Mouse (Mus musculus): ENCODE results near the gene Map3k14. TPM values are rescaled to one million over a fixed set of nuclear protein-coding genes. Genes with fewer than 3 reads are reported as not detected.
A peak's percentile ranks its signal among the peaks of the same experiment; 100 is the strongest.
"Not testable (repeated sequence)": the region's sequence is repeated elsewhere in the genome, so short reads cannot be mapped to it uniquely, and the experiment has no call there.

The Map3k14 gene
- polyA plus RNA-seq, 1 experiment from 2014 or later, result 5.3 TPM

DNA sequence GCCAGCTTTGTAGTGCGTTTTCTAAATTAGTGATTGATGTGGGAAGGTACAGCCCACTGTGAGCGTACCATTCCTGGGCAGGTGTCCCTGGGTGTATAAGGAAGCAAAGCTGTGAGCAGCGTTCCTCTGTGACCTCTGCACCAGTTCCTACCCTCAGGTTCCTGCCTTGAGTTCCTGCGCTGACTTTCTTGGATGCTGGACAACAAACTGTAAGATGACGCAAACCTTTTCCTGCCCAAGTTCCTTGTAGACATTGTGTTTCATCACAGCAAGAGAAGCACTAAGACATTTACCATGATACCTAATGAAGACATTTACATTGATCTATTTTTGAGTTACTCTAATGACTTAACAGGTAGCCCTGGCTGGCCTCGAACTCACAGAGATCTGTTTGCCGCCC lies 27.5 kb upstream of the Map3k14 start:
- H3K4me3 ChIP-seq (ENCODE audit: low read length), result no peak overlapping the region
- H3K4me2 ChIP-seq (replicated peaks; ENCODE audit: low read depth, low read length), result no peak overlapping the region
- H3K9me3 ChIP-seq (ENCODE audit: low read length), result no peaks in the 10 kb centered on the region
- H3K27ac ChIP-seq (ENCODE audit: low read length), result no peak overlapping the region
- no peaks in the 10 kb centered on the region for H3K36me3 ChIP-seq (ENCODE audit: insufficient read depth, low read length)
- H3K27me3 ChIP-seq (ENCODE audit: insufficient read depth, low read length), result no peaks in the 10 kb centered on the region
- H3K4me1 ChIP-seq (ENCODE audit: insufficient read depth, low read length), result peaks cover 7% of the 10 kb centered on the region; the same call in 1 of the 2 replicates
- no peak overlapping the region for H3K9ac ChIP-seq (replicated peaks; ENCODE audit: low read length)
- 89% methylated on average over 7 of the region's 7 CpGs for WGBS
- ATAC-seq (ENCODE audit: low FRiP score, low TSS enrichment), result no peak

DNA sequence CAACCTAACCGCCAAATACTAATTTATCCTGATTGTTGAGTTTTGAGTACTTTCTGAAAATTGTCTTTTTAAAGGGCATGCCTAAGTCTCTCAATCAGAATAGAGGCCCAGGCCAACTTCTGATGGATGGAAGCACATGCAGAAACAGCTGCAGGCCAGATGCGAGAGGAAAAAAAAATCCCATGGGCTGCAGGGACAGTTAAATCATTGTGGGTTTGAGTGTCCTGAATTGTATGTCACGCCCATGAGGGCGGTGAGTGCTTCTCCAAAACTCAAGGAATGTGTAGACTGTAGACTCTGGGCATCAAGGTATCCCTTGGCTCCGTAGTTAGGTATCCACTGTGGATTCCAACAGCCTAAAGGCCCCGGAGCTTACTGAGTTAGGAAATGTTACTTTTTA lies 26.8 kb upstream of the Map3k14 start:
- Histone ChIP-seq H3K27me3 (ENCODE audit: insufficient read depth, low read length) (no peaks in the 10 kb centered on the region), H3K9ac (replicated peaks; ENCODE audit: low read length) (no peak overlapping the region), H3K4me3 (ENCODE audit: low read length) (no peak overlapping the region), H3K27ac (ENCODE audit: low read length) (no peak overlapping the region), H3K4me2 (replicated peaks; ENCODE audit: low read depth, low read length) (no peak overlapping the region), H3K4me1 (ENCODE audit: insufficient read depth, low read length) (peaks cover 7% of the 10 kb centered on the region; the same call in 1 of the 2 replicates), H3K36me3 (ENCODE audit: insufficient read depth, low read length) (no peaks in the 10 kb centered on the region), H3K9me3 (ENCODE audit: low read length) (no peaks in the 10 kb centered on the region)
- no peak for ATAC-seq (ENCODE audit: low FRiP score, low TSS enrichment)
- WGBS, result 83% methylated on average over 6 of the region's 6 CpGs

DNA sequence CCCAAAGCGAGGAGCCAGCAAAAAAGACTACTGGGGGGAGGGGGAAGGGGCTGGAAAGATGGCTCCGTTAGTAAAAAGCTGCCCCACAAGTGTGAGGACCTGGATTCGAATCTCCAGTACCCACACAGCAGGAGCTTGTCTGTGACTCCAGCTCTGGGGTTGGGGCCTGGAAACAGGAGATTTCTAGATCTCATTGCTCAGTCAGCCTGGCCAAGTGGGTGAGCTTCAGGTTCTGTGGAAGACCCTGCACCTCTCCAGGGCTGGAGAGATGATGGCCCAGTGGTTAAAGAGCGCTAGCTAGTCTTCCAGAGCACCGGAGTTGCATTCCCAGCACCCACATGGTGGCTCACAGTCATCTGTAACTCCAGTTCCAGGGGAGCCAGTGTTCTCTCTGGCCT lies 25.6 kb upstream of the Map3k14 start:
- Histone ChIP-seq H3K9me3 (ENCODE audit: low read length) (no peaks in the 10 kb centered on the region), H3K4me2 (replicated peaks; ENCODE audit: low read depth, low read length) (no peak overlapping the region), H3K4me1 (ENCODE audit: insufficient read depth, low read length) (peaks cover 11% of the 10 kb centered on the region; the same call in 1 of the 2 replicates), H3K36me3 (ENCODE audit: insufficient read depth, low read length) (no peaks in the 10 kb centered on the region), H3K9ac (replicated peaks; ENCODE audit: low read length) (no peak overlapping the region), H3K4me3 (ENCODE audit: low read length) (no peak overlapping the region), H3K27me3 (ENCODE audit: insufficient read depth, low read length) (no peaks in the 10 kb centered on the region), H3K27ac (ENCODE audit: low read length) (no peak overlapping the region)
- 81% methylated on average over 5 of the region's 5 CpGs for WGBS
- ATAC-seq (ENCODE audit: low FRiP score, low TSS enrichment), result no peak

DNA sequence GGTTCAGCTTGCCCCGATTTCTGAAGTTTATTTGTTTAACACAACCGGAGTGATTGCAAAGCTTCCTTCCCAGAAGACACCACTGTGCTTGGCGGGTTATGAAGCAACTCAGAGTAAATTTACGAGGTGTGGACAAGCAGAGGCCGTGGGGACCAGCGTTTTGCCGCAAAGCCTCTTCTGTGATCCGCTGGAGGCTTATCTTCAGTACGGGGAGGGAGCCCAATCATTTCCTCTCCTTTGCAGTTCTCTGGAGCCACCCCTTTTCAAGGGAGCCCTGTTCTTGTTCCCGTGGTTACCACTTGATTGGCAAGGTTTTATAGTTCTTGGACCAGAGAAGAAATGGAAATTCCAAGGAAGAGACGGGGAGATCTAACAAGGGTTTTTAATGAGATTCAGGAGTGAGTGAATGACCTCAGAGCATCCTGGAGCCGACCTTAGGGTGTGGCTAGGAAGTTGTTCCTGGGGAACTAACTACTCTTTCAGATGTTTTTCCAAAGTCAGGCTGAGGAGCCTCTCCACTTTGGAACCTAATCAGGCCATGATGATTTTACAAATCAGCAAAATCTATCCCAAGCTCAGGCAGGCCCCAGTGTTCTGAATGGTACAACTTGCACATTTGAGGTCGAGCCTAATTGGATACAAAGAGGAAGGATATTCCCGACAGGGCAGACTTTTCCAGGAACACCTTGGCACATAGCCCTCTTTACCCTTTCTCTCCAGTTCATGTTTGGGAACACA lies 25.0 kb upstream of the Map3k14 start:
- Histone ChIP-seq H3K4me3 (ENCODE audit: low read length) (no peak overlapping the region), H3K27ac (ENCODE audit: low read length) (no peak overlapping the region), H3K4me2 (replicated peaks; ENCODE audit: low read depth, low read length) (no peak overlapping the region), H3K4me1 (ENCODE audit: insufficient read depth, low read length) (peaks cover 11% of the 10 kb centered on the region; the same call in 1 of the 2 replicates), H3K9me3 (ENCODE audit: low read length) (no peaks in the 10 kb centered on the region), H3K36me3 (ENCODE audit: insufficient read depth, low read length) (no peaks in the 10 kb centered on the region), H3K9ac (replicated peaks; ENCODE audit: low read length) (no peak overlapping the region), H3K27me3 (ENCODE audit: insufficient read depth, low read length) (no peaks in the 10 kb centered on the region)
- WGBS, result 12% methylated on average over 14 of the region's 14 CpGs
- peak; percentile 49; the same call in 1 of the 2 replicates for ATAC-seq (ENCODE audit: low FRiP score, low TSS enrichment)

DNA sequence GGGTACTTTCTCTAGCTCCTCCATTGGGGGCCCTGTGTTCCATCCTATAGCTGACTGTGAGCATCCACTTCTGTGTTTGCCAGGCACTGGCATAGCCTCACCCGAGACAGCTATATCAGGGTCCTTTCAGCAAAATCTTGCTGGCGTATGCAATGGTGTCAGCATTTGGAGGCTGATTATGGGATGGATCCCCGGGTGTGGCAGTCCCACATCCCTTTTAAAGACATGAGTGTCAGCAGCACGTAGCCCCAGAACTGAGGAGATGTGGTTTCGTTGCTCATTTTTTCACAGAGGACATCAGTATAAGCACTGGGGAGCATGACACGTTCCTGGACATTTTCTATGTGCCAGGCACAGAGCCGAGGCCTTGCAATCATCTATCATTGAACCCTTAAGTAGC lies 23.6 kb upstream of the Map3k14 start:
- not testable (repeated sequence) for H3K4me2 ChIP-seq (replicated peaks; ENCODE audit: low read depth, low read length); H3K9me3 ChIP-seq (ENCODE audit: low read length); H3K36me3 ChIP-seq (ENCODE audit: insufficient read depth, low read length); H3K4me3 ChIP-seq (ENCODE audit: low read length); H3K9ac ChIP-seq (replicated peaks; ENCODE audit: low read length); H3K27me3 ChIP-seq (ENCODE audit: insufficient read depth, low read length); H3K27ac ChIP-seq (ENCODE audit: low read length); ATAC-seq (ENCODE audit: low FRiP score, low TSS enrichment)
- H3K4me1 ChIP-seq (ENCODE audit: insufficient read depth, low read length), result peaks cover 17% of the 10 kb centered on the region
- WGBS, result 93% methylated on average over 7 of the region's 7 CpGs

DNA sequence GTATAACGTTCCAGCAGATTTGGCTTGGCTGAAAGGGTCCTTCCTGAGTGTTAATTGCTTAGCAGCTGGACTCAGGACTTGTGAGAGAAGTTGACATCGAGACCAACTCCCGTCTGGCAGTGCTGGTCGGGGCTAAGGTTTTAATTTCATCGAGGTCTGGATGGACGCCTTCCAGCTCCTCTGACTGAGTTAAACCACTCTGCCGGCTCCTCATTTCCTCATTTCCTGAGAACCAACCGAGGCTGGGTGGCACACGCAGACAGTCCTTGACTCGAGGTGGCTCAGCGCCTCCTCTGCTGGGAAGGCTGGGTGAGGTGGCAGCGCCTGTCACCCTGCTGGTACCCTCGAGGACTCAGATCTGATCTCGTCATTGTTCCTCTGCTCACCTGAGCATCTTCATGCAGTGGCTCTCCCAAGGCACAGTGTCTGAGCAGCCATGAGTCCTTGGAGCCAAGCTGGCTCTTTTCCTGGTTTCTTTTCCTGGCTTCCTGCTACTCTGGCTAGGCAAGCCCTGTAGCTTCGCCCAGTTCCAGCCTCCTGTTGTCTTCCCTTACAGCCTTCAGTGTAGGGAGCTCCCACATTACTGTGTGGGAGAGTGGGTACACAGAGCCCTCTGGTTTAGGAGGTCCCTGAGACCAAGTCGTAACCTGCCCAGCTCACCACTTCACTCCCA lies 21.2 kb upstream of the Map3k14 start:
- Histone ChIP-seq H3K4me1 (ENCODE audit: insufficient read depth, low read length) (peaks cover 17% of the 10 kb centered on the region), H3K9me3 (ENCODE audit: low read length) (no peaks in the 10 kb centered on the region), H3K36me3 (ENCODE audit: insufficient read depth, low read length) (no peaks in the 10 kb centered on the region), H3K27ac (ENCODE audit: low read length) (no peak overlapping the region), H3K27me3 (ENCODE audit: insufficient read depth, low read length) (no peaks in the 10 kb centered on the region), H3K4me3 (ENCODE audit: low read length) (no peak overlapping the region), H3K9ac (replicated peaks; ENCODE audit: low read length) (no peak overlapping the region), H3K4me2 (replicated peaks; ENCODE audit: low read depth, low read length) (no peak overlapping the region)
- 39% methylated on average over 16 of the region's 16 CpGs for WGBS
- ATAC-seq (ENCODE audit: low FRiP score, low TSS enrichment), result no peak

DNA sequence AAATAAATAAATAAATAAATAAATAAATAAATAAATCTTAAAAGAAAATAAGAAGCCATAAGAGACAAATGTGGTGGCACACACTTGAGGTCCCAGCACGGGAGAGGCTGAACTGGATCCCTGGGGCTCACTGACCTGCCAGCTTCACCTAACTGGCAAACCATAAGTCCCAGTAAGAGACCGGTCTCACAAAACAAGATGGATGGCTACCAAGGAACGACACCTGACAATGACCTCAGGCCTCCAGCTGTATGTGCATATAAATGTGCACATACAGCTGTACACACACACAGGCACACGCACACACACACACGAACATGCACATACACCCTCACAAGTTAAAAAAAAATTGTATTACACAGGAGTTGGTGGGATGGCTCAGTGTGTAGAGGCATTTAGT lies 19.6 kb upstream of the Map3k14 start:
- Histone ChIP-seq H3K4me2 (replicated peaks; ENCODE audit: low read depth, low read length) (no peak overlapping the region), H3K9me3 (ENCODE audit: low read length) (no peaks in the 10 kb centered on the region), H3K4me1 (ENCODE audit: insufficient read depth, low read length) (peaks cover 11% of the 10 kb centered on the region), H3K9ac (replicated peaks; ENCODE audit: low read length) (no peak overlapping the region), H3K27me3 (ENCODE audit: insufficient read depth, low read length) (no peaks in the 10 kb centered on the region), H3K27ac (ENCODE audit: low read length) (no peak overlapping the region), H3K4me3 (ENCODE audit: low read length) (no peak overlapping the region), H3K36me3 (ENCODE audit: insufficient read depth, low read length) (no peaks in the 10 kb centered on the region)
- 90% methylated on average over 5 of the region's 5 CpGs for WGBS
- no peak for ATAC-seq (ENCODE audit: low FRiP score, low TSS enrichment)

DNA sequence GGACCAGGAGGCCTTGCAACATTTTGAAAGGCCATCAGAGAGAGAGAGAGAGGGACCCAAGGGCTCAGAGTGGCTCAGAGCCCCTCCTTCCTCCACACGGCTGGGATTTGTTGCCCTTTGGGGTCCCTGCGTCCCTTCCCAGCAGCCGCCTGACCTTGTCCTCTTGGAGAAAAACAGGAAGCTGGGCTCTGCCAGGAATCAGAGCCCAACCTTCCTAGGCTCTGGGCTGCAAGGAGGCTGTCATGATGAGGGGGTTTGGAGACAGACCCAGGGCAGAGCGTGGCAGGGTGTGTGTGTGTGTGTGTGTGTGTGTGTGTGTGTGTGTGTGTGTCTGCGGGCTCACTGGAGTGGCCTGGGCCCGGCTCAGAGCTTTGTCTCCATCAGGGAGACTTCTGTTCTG lies 18.7 kb upstream of the Map3k14 start:
- Histone ChIP-seq H3K36me3 (ENCODE audit: insufficient read depth, low read length) (no peaks in the 10 kb centered on the region), H3K4me1 (ENCODE audit: insufficient read depth, low read length) (peaks cover 10% of the 10 kb centered on the region), H3K9ac (replicated peaks; ENCODE audit: low read length) (peak overlapping the region; percentile 37; the same call in 1 of the 2 replicates), H3K4me2 (replicated peaks; ENCODE audit: low read depth, low read length) (no peak overlapping the region), H3K27ac (ENCODE audit: low read length) (peak overlapping the region; percentile 41), H3K27me3 (ENCODE audit: insufficient read depth, low read length) (no peaks in the 10 kb centered on the region), H3K4me3 (ENCODE audit: low read length) (no peak overlapping the region), H3K9me3 (ENCODE audit: low read length) (no peaks in the 10 kb centered on the region)
- 26% methylated on average over 6 of the region's 6 CpGs for WGBS
- peak; percentile 76; the same call in 1 of the 2 replicates for ATAC-seq (ENCODE audit: low FRiP score, low TSS enrichment)

DNA sequence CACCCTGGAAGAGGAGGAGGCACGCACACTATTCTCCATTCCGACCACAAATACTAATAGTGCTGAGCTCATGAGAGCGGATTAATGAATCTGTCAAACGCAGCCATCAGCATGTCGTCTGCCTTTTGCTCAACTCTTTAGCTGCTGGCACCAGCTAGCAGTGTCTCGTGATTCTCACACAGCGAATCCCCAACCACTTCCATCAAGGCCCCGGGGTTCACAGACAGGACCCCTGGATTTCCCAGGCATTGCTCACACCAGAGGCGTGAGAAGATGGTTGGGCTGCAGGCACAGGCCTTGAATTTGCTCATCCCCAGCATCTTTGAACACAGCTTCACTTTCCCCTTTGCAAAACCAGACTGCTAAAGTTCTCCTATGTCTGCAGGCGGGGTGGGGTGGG lies 18.0 kb upstream of the Map3k14 start:
- no peak overlapping the region; the same call in 1 of the 2 replicates for H3K9ac ChIP-seq (replicated peaks; ENCODE audit: low read length)
- H3K36me3 ChIP-seq (ENCODE audit: insufficient read depth, low read length), result no peaks in the 10 kb centered on the region
- no peaks in the 10 kb centered on the region for H3K9me3 ChIP-seq (ENCODE audit: low read length)
- peaks cover 10% of the 10 kb centered on the region for H3K4me1 ChIP-seq (ENCODE audit: insufficient read depth, low read length)
- WGBS, result 83% methylated on average over 10 of the region's 10 CpGs
- ATAC-seq (ENCODE audit: low FRiP score, low TSS enrichment), result no peak
- H3K4me2 ChIP-seq (replicated peaks; ENCODE audit: low read depth, low read length), result no peak overlapping the region
- no peaks in the 10 kb centered on the region for H3K27me3 ChIP-seq (ENCODE audit: insufficient read depth, low read length)
- peak overlapping the region; percentile 41; the same call in 1 of the 2 replicates for H3K27ac ChIP-seq (ENCODE audit: low read length)
- no peak overlapping the region for H3K4me3 ChIP-seq (ENCODE audit: low read length)

DNA sequence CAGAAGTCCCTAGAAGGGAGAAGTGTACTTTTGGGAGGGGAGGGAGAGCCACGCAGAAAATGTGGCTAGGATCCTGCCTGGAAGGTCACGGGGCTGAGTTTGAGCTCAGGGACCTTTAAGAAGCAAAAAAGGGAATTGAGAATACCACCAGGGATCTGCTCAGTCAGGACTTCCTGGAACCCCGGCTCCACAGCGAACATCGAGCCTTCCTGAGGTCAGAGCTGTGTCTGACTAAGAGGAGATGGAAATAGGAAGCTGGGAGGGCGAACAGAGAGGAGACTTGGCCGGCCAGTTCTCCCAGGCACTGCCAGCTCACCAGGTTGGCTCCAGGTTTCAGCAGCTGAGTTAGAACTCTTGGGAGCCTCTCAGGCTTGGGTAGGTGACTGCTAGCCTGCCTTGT lies 14.5 kb upstream of the Map3k14 start:
- Histone ChIP-seq H3K27me3 (ENCODE audit: insufficient read depth, low read length) (no peaks in the 10 kb centered on the region), H3K9ac (replicated peaks; ENCODE audit: low read length) (no peak overlapping the region), H3K9me3 (ENCODE audit: low read length) (no peaks in the 10 kb centered on the region), H3K4me1 (ENCODE audit: insufficient read depth, low read length) (peaks cover 6% of the 10 kb centered on the region), H3K4me2 (replicated peaks; ENCODE audit: low read depth, low read length) (no peak overlapping the region), H3K36me3 (ENCODE audit: insufficient read depth, low read length) (no peaks in the 10 kb centered on the region), H3K27ac (ENCODE audit: low read length) (no peak overlapping the region), H3K4me3 (ENCODE audit: low read length) (no peak overlapping the region)
- ATAC-seq (ENCODE audit: low FRiP score, low TSS enrichment), result no peak
- WGBS, result 65% methylated on average over 7 of the region's 7 CpGs

Data from kidney, embryonic 16.5 days (tissue).